Mouse (Mus musculus) forebrain, embryonic 10.5 days (tissue): ENCODE data around the gene Gbp8. TPM values are rescaled to one million over a fixed set of nuclear protein-coding genes. Genes with fewer than 3 reads are reported as not detected.
"Not testable (repeated sequence)": the region's sequence is repeated elsewhere in the genome, so short reads cannot be mapped to it uniquely, and the experiment has no call there.

Experiments
- DNase-seq: peaks from one replicate; pipeline ENCODE4 v3.0.0-alpha.2; 2017; ENCODE audit warnings: low spot score; ENCODE audit errors: extremely low spot score
- H3K27ac ChIP-seq: fragments of 300-500 bp; sonication (generic); 2 replicates; pipeline ENCODE4 v1.5.1; 2016; ENCODE audit warnings: mild to moderate bottlenecking
- H3K27me3 ChIP-seq: fragments of 300-500 bp; sonication (generic); 2 replicates; pipeline ENCODE4 v1.6.1; 2016; ENCODE audit warnings: mild to moderate bottlenecking; ENCODE audit not compliant: poor library complexity, severe bottlenecking
- H3K36me3 ChIP-seq: fragments of 300-500 bp; sonication (generic); replicated peaks from 2 replicates; pipeline ENCODE4 v1.6.1; 2016; ENCODE audit warnings: mild to moderate bottlenecking, moderate library complexity
- H3K4me1 ChIP-seq: fragments of 300-500 bp; sonication (generic); 2 replicates; pipeline ENCODE4 v1.6.1; 2016
- H3K4me3 ChIP-seq: fragments of 300-500 bp; sonication (generic); 2 replicates; pipeline ENCODE4 v1.5.1; 2016; ENCODE audit warnings: mild to moderate bottlenecking, moderate library complexity
- H3K9me3 ChIP-seq: fragments of 300-500 bp; sonication (generic); 2 replicates; pipeline ENCODE4 v1.6.1; 2016; ENCODE audit warnings: mild to moderate bottlenecking, moderate library complexity
- WGBS: fragments of 180-500 bp; shearing (Covaris S2); methylation state at CpG from one replicate; pipeline ENCODE4 v1.1.7; 2016; 5-methylcytosine and 5-hydroxymethylcytosine counted together
- polyA plus RNA-seq: library from polyadenylated mRNA; unstranded; fragments of >200 nt; fragmentation: Nextera tagmentation; extraction: Ambion mirVana; gene quantifications from 2 replicates; pipeline ENCODE4 v1.2.1, GENCODE M21; 2016

Gbp8 gene
- polyA plus RNA-seq, result 0.26 TPM in 1 of 2 replicates, not detected in the other

- WGBS, result 36% methylated on average over 2 of the region's 2 CpGs
- DNase-seq, H3K36me3 ChIP-seq, H3K4me3 ChIP-seq, H3K9me3 ChIP-seq, H3K4me1 ChIP-seq, H3K27me3 ChIP-seq, H3K27ac ChIP-seq: not testable (repeated sequence)
Measured at GRCm38 (mm10) chr5:105139409-105140088, at the start of gene Gbp8, which contains the start of the genes Gbp9 and Gbp4. Gbp8 (minus strand) TSS chr5:105139540. Gbp9 (minus strand) TSS chr5:105139539. Gbp4 (minus strand) TSS chr5:105139586.

GRCm38 (mm10) chr5:105181446-105181845 lies 42.1 kb upstream of the Gbp8 start:
- Histone ChIP-seq H3K4me3 (no peak overlapping the region), H3K27me3 (no peaks in the 10 kb centered on the region), H3K27ac (no peak overlapping the region), H3K4me1 (no peaks in the 10 kb centered on the region), H3K9me3 (no peaks in the 10 kb centered on the region), H3K36me3 (no peaks in the 10 kb centered on the region)
- no peak for DNase-seq

GRCm38 (mm10) chr5:105156582-105156981 lies 17.2 kb upstream of the Gbp8 start:
- Histone ChIP-seq H3K9me3 (no peaks in the 10 kb centered on the region), H3K36me3 (no peaks in the 10 kb centered on the region), H3K4me1 (no peaks in the 10 kb centered on the region), H3K27ac (no peak overlapping the region), H3K27me3 (no peaks in the 10 kb centered on the region), H3K4me3 (no peak overlapping the region)
- no peak for DNase-seq
- WGBS, result 86% methylated on average over 5 of the region's 5 CpGs

GRCm38 (mm10) chr5:105154049-105154448 lies 14.7 kb upstream of the Gbp8 start:
- Histone ChIP-seq H3K36me3 (no peaks in the 10 kb centered on the region), H3K4me3 (no peak overlapping the region), H3K9me3 (no peaks in the 10 kb centered on the region), H3K27ac (no peak overlapping the region), H3K27me3 (no peaks in the 10 kb centered on the region), H3K4me1 (no peaks in the 10 kb centered on the region)
- no peak for DNase-seq

- H3K27ac ChIP-seq, H3K4me3 ChIP-seq, H3K9me3 ChIP-seq, H3K4me1 ChIP-seq, H3K27me3 ChIP-seq, H3K36me3 ChIP-seq, DNase-seq: not testable (repeated sequence)
- WGBS, result 87% methylated on average over 2 of the region's 2 CpGs
Measured at GRCm38 (mm10) chr5:105148062-105148461, 8.7 kb upstream of the Gbp8 start.

- no peaks in the 10 kb centered on the region for H3K36me3 ChIP-seq
Measured at GRCm38 (mm10) chr5:105146447-105146846, 7.1 kb upstream of the Gbp8 start.

GRCm38 (mm10) chr5:105145731-105146130 lies 6.4 kb upstream of the Gbp8 start:
- DNase-seq, H3K27ac ChIP-seq, H3K9me3 ChIP-seq, H3K36me3 ChIP-seq, H3K4me3 ChIP-seq, H3K27me3 ChIP-seq, H3K4me1 ChIP-seq: not testable (repeated sequence)
- 63% methylated on average over 3 of the region's 3 CpGs for WGBS

More at GRCm38 (mm10) chr5:105146447-105146846, 7.1 kb upstream of the Gbp8 start:
- Histone ChIP-seq H3K4me3 (no peak overlapping the region), H3K9me3 (no peaks in the 10 kb centered on the region), H3K27me3 (no peaks in the 10 kb centered on the region), H3K4me1 (no peaks in the 10 kb centered on the region), H3K27ac (no peak overlapping the region)
- no peak for DNase-seq

GRCm38 (mm10) chr5:105140089-105140810 lies 910 bp upstream of the Gbp8 start:
- not testable (repeated sequence) for H3K9me3 ChIP-seq

GRCm38 (mm10) chr5:105138906-105139305 lies 434 bp downstream of the Gbp8 start:
- no peaks in the 10 kb centered on the region for H3K27me3 ChIP-seq
- H3K4me3 ChIP-seq, result no peak overlapping the region
- no peaks in the 10 kb centered on the region for H3K36me3 ChIP-seq
- H3K9me3 ChIP-seq, result no peaks in the 10 kb centered on the region
- no peak overlapping the region for H3K27ac ChIP-seq
- peaks cover 6% of the 10 kb centered on the region; the same call in 1 of the 2 replicates for H3K4me1 ChIP-seq
- DNase-seq, result no peak
- 75% methylated on average over 1 of the region's 1 CpGs for WGBS

More at GRCm38 (mm10) chr5:105140089-105140810, 910 bp upstream of the Gbp8 start:
- H3K36me3 ChIP-seq, H3K27me3 ChIP-seq, H3K27ac ChIP-seq, DNase-seq, H3K4me3 ChIP-seq, H3K4me1 ChIP-seq: not testable (repeated sequence)
- 43% methylated on average over 2 of the region's 2 CpGs for WGBS

GRCm38 (mm10) chr5:105136706-105137304 lies 2.5 kb downstream of the Gbp8 start:
- not testable (repeated sequence) for DNase-seq, H3K4me3 ChIP-seq, H3K27ac ChIP-seq, H3K36me3 ChIP-seq, H3K4me1 ChIP-seq, H3K9me3 ChIP-seq, H3K27me3 ChIP-seq
- 86% methylated on average over 3 of the region's 3 CpGs for WGBS

GRCm38 (mm10) chr5:105121731-105122130 lies 17.6 kb downstream of the Gbp8 start:
- H3K9me3 ChIP-seq, H3K36me3 ChIP-seq, H3K27me3 ChIP-seq, DNase-seq, H3K27ac ChIP-seq, H3K4me1 ChIP-seq, H3K4me3 ChIP-seq: not testable (repeated sequence)
- 84% methylated on average over 6 of the region's 6 CpGs for WGBS

GRCm38 (mm10) chr5:105115740-105116139 lies 23.6 kb downstream of the Gbp8 start:
- H3K4me1 ChIP-seq, result peaks cover 3% of the 10 kb centered on the region; the same call in 1 of the 2 replicates
- DNase-seq, result no peak
- H3K36me3 ChIP-seq, result no peaks in the 10 kb centered on the region
- no peaks in the 10 kb centered on the region for H3K9me3 ChIP-seq
- no peak overlapping the region for H3K27ac ChIP-seq
- 86% methylated on average over 2 of the region's 2 CpGs for WGBS
- no peaks in the 10 kb centered on the region for H3K27me3 ChIP-seq
- no peak overlapping the region for H3K4me3 ChIP-seq

GRCm38 (mm10) chr5:105114696-105115095 lies 24.6 kb downstream of the Gbp8 start:
- H3K27ac ChIP-seq, result no peak overlapping the region
- no peak overlapping the region for H3K4me3 ChIP-seq
- no peaks in the 10 kb centered on the region for H3K9me3 ChIP-seq
- H3K4me1 ChIP-seq, result peaks cover 10% of the 10 kb centered on the region
- no peaks in the 10 kb centered on the region for H3K27me3 ChIP-seq
- WGBS, result 83% methylated on average over 2 of the region's 2 CpGs
- H3K36me3 ChIP-seq, result no peaks in the 10 kb centered on the region
- DNase-seq, result no peak
